Mouse (Mus musculus) monocyte, adult 5-6 weeks (primary cell): Measurements from ENCODE around the gene Slain2. TPM values are rescaled to one million over a fixed set of nuclear protein-coding genes. Genes with fewer than 3 reads are reported as not detected.

Source experiments
- ATAC-seq: fragments of 153-309, 156-312 bp; replicated peaks from 2 replicates; pipeline ENCODE4 v1.8.0; 2017; ENCODE audit warnings: mild to moderate bottlenecking; ENCODE audit not compliant: low TSS enrichment, insufficient number of reproducible peaks, severe bottlenecking, poor library complexity, low FRiP score
- total RNA-seq: library from RNA; stranded (forward); fragments of 200-1000, 200-491, 200-594 nt; gene quantifications from 3 replicates; pipeline ENCODE4 v1.2.3, GENCODE M21; 2017

Gene Slain2
- 44.2 to 63.4 TPM (median 44.8 TPM) in 3 replicates for total RNA-seq

DNA sequence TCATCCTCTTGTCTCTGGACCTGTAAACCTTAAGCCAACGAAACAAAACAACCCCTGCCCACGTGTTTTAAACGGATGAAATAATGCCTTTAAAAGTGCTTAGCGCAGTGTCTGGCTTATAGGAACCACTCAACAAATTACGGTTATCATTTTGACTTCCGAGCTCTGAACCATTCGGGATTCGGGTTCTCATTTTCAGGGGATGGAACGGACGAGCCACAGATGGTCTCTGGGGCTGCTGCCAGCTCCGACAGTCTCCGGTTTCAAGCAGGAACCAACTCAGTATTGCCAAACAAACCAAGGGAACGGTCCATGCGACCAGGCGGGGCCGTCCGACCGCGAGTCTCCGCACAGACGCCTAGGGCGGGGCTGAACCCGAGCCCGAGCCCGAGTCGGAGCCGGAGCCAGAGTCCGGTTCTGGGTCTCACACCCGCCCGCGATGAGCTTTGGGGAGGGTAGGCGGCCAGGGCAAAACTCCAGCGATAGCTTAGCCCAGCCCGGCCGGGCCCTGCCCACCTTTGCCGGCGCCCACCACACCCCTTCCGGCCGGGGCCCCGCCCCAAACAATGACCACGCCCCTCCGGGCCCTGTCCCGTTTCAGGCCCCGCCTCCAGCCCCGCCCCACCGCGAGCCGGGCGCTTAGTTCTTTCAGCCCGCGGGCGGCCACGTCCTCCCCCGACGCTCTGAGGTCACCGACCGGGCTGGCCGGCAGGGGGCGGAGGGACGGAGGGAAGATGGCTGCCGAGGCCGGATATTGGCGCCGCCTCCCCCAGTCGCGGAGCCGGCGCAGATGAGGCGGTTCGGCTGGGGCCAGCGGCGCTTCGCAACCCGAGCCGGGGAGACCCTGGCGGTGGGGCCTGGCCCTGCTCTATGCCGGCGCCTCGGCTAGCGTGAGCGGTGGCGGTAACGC, at the start of gene Slain2:
Gene Slain2, plus strand, starts transcription at position 657 of the 910 bp plus-strand sequence.
- ATAC-seq = peak; percentile 82

DNA sequence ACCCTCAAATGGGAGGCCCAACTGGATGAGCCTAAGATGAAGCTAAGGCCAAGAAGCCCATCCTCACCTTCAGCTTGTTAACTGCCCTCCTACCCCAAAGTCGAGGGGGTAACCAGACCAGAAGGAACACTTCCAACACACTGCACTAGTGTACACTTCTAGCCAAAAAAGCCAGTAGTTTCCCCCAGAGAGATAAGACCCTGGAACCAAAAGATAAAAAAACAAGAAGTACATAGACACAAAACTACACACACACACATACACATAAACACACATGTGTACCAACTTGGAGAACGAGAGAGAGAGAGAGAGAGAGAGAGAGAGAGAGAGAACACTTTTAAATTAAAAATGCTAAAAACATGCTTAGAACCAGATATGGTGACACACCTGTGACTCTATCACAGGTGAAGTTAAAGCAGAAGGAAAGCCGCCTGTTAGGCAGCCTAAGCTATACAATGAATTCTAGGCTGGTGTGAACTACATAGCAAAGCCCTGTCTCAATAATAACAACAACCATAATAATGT, 49.4 kb upstream of the Slain2 start:
- ATAC-seq = no peak

GRCm38 (mm10) chr5:72866260-72866905, 47.7 kb upstream of the Slain2 start:
- no peak for ATAC-seq

GRCm38 (mm10) chr5:72867036-72867672, 47.0 kb upstream of the Slain2 start:
- no peak for ATAC-seq

DNA sequence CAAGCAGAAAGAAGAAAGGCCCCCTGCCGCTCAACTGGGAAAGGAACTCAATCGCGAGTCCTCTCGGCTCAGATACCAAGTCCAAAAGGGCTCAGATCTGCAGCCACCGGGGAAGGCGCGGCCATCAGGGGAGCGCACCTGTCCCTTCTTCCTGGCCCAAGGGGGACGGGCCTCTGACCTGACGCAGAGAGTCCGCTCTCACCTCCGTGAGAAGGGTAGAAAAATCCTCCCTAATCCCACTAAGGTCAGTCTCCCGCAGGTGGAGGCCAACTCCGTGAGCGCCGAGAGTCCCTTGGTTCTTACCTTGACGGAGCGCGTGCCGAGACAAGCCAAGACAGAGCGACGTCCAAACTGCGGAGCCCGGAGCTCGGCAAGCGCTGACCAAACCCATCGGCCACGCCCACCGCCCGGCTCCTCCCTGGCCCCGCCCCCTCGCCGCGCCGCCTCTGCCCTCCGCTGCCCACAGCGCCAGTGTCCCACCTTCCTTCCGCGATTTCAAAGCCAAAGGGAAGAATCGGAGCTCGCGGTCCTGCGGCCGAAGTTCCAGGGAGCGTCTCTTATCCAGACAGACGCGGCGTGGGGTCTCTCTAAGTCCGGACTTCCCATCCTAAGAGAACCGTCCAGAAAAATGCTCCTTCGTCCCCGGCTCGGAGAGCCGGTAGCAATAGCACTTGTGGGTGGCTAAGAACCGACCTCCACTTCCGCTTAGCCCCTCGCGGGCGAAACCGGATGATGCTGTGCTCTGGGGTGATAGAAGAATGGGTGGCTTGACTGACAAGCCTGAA, 45.8 kb upstream of the Slain2 start, which contains the start of gene Tec:
Gene Tec, minus strand, starts transcription at position 393 of the 785 bp plus-strand sequence.
- peak; percentile 76 for ATAC-seq

DNA sequence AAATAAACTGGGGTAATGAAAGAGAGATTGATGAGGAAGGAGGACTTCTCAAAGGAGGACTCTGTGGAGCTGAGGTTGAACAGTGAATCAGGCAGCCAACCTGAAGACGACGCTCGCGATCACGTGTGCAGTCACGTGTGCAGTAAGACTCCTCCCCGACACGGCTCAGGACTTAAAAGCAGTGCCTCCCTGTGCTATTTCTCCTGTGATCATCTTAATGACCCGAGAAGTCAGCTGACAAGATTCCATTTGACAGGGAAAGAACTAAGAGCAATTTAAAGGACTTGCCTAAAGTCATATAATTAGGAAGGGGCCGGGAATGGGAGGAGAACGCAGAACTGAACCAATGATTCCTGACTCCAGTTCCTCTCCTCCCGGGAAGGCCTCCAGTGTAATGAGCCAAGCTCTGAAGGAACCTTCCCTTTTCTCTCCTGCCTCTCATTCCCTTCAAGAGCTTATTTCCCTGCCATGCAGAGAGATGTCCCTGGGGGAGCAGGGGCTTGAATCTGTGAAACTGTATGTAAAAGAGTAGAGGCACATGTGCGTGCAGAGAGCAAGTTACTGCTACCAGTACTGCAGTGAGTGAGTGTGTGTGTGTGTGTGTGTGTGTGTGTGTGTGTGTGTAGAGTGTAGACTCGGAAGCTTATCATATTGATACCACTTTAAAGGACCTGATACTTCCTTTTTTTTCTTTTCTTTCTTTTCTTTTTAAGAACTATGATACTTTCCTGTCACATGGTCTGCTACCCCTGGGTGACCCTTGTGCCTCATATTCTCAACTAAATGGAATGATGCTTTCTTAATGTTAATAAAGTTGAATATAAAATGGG, 44.1 kb upstream of the Slain2 start:
- ATAC-seq = no peak

DNA sequence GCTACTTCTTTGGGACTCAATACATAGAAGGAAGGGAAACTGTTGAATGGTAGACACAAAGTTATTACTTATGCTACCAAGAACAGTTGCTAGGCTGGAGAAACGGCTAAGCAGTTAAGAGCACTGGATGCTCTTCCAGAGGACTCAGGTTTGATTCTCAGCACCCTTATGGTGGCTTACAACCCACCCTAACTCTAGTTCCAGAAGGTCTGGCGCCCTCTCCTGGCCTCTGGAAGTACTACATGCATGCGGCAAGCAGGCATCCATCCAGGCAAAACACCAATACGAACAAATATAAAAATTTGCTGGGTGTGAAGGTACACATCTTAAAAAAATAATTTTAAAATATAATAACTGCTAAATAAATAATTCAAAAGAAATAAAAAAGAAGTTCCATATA, 43.0 kb upstream of the Slain2 start:
- ATAC-seq = no peak

DNA sequence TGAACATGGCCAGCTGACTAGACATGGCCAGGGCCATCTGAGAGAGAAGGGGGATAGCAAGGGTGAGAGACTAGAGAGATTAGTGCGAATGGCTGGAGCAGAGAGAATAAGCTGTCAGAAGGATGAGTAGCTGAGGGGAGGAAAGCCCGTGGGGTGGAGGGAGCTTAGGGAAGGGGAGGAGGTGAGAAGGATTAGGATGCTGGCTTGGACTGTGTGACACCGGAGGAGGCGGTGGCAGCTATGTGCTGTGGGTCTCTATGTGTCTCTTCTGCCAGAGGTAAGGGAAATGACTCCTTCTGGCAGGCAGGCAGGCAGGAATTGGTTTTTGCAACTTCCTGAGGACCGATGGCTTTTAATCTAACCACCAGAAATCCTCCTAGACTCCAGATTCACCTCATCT, 34.4 kb upstream of the Slain2 start:
- no peak for ATAC-seq

DNA sequence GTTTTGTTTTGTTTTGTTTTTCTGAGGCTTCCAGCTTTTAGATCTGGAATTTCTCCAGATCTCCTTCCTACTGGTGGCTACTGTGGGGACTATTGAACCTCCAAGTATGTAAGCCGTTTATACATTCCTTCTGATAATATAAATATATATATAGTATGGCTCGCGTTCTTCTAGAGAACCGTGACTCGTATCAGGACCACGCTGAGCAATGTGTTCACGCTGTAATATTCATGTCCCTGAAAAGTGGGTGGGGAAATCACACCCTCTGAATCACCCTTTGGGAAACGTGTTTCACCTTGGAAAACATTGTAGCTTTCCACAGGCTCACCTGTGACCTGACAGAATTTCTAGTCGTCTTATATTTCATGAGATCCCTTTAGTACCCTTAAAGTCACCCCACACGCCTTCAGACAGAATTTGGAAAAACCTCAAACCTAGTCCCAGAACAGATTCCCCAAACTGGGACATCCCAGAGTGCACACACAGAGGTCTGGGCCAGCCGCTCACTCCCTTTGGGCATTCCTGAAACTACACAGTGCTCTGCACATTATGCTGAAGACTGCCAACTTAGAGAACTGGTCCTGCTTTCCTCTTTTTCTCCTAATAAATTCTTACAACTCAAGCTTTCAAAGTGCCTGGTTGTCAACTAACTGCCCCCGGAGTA, 32.2 kb upstream of the Slain2 start:
- ATAC-seq = no peak

DNA sequence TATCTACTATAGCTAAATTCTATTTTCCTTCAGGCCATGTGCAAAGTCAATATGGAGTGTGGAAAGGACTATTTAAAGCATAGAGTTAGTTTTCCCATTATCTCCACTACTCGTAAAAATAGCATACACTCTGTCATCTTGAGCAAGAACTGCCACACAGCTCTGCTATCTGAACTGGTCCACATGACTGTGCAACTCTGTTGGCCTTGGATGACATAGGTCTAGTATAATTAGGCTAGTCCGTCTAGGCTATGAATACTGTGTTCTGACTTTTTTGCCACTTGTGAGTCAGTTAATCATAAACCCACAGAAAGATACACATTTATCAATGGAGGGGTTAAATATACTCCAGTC, 31.7 kb upstream of the Slain2 start:
- ATAC-seq = no peak

GRCm38 (mm10) chr5:72883706-72884105, 30.4 kb upstream of the Slain2 start:
- ATAC-seq = no peak

DNA sequence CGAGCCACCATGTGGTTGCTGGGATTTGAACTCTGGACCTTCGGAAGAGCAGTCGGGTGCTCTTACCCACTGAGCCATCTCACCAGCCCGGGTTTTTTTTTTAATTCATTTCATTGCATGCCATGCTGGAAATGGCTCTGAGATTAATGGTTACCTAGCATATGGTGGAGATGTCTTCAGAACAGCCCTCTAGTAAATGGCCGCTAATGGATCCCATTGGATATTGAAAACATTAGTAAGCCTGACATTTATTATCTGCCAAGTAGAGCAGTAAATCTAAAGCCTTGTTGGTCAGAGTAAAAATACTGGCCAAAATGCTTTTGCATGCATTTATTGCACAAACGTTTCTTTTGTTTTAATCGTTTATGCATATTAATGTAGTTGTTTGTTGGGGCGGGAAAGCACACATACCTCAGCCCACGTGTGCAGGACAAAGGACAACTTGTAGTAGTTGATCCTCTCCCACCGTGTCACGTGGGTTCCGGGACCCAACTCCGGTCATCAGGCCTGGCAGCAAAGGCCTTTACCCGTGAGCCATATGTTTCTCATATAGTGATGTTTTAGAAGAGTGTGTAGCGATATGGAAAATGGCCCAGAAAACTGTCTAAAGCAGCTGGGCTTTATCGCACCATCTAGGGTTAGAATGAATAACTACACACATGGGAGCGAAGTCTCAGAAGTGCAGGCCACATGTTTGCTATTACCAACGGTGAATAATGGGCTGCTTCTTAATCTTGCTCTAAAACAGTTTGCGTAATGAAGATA, 27.5 kb upstream of the Slain2 start:
- no peak for ATAC-seq

DNA sequence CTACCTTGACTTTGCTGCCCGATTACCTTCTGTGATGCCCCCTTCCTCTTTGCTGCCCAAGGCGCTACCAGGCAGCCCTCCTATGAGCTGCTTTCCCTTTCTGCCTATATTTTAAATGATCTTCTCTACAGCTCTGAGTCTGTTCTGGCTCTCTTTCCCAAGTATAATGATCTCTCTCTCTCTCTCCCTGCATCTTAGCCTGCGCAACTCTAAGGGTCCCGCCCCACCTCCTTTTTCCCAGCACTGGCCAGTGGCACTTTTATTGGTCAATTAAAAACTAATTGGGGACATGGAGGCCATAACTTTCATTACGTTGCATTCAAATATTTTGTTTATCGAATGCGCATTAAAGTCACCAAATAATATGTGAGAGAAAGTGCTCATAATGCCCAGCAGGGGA, 25.8 kb upstream of the Slain2 start:
- no peak for ATAC-seq

DNA sequence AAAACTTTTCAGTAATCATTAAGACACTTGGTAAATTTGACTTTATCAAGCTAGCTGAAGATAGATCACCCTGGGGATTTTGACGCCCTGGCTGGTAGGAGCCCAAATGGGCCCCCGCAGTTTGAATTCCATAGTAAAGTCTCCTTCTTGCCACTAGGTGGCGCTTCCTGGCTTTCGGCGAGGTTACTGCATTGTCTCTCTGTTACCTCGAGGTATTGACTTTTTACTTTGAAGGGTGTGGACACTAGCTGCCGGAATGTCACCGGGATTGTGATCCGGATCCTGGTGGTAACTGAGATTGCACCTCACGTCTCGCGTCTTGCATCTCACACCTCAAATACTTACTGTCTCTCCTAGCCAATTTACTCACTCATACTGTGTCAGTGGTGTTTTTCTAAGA, 22.6 kb upstream of the Slain2 start:
- peak; percentile 74 for ATAC-seq

DNA sequence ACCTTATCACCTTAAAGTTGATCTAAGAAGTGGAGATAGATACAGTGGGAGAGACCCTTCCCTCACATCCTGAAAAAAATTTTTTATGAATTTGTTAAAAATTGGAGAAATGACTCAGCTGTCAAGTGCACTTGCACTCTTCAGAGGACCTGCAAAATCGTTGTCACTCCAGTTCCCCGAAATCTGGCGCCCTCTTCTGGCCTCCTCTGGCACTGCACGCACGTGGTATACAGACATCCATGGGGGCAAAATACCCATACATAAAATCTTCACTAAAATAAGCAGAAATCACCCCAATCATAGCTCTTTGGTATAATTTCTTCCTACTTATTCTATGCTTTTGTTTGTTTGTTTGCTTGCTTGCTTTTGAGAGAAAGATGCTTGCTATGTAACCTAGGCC, 20.1 kb upstream of the Slain2 start:
- no peak for ATAC-seq

DNA sequence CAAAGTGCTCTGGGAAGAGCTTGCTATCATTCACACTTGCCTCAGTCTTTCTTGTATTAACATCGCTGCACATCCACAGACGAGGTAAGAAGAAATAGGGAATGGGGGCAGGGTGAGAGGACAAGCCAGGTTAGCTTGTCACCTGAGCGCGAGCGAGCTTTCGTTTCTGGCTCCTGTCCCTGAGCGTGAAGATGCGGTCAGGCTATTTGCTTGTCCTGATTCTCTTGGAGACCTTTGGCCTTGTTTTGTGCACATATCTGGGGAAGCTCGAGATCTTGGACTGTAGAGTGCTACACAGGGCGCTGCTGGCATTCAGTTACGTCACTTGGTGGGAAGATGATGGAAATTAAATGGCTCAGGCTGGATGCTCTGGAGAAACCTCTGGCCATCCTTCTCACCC, 18.8 kb upstream of the Slain2 start:
- ATAC-seq = no peak
